Mouse (Mus musculus) liver, embryonic 14.5 days (tissue): ENCODE data around the gene Larp1.

ENCODE experiments used
- CTCF ChIP-seq: IDR thresholded peaks from 2 replicates; pipeline ENCODE4 v1.5.1; 2016; ENCODE audit warnings: antibody characterized with exemption, low read depth, control low read depth
- EP300 ChIP-seq: IDR thresholded peaks from 2 replicates; pipeline ENCODE4 v1.6.1; 2016; ENCODE audit warnings: antibody characterized with exemption, low read depth

GRCm38 (mm10) chr11:58021095-58021494 is 12.2 kb downstream of the Larp1 start:
- TF ChIP-seq CTCF (no peak), EP300 (no peak)
